Mouse (Mus musculus) limb, embryonic 11.5 days (tissue): Measurements from ENCODE around the gene Afp. TPM values are rescaled to one million over a fixed set of nuclear protein-coding genes. Genes with fewer than 3 reads are reported as not detected.

ENCODE experiments used
- ATAC-seq: fragments of 200-750 bp; cut with Nextera tagmentation; 2 replicates; pipeline ENCODE4 v1.8.0; 2017; ENCODE audit warnings: low read depth; ENCODE audit not compliant: insufficient number of reproducible peaks, low FRiP score, low TSS enrichment
- DNase-seq: peaks from one replicate; pipeline ENCODE4 v3.0.0-alpha.2; 2015; ENCODE audit warnings: low spot score
- H3K27ac ChIP-seq: fragments of 300-500 bp; sonication (generic); replicated peaks from 2 replicates; pipeline ENCODE4 v1.5.1; 2014; ENCODE audit warnings: low read depth, mild to moderate bottlenecking, low read length
- H3K27me3 ChIP-seq: fragments of 300-500 bp; sonication (generic); 2 replicates; pipeline ENCODE4 v1.6.1; 2014; ENCODE audit warnings: mild to moderate bottlenecking, low read length, mixed read lengths; ENCODE audit not compliant: control insufficient read depth, insufficient read depth
- H3K36me3 ChIP-seq: fragments of 300-500 bp; sonication (generic); 2 replicates; pipeline ENCODE4 v1.6.1; 2014; ENCODE audit warnings: mild to moderate bottlenecking, low read length, moderate library complexity, mixed read lengths; ENCODE audit not compliant: control insufficient read depth, insufficient read depth
- H3K4me1 ChIP-seq: fragments of 300-500 bp; sonication (generic); 2 replicates; pipeline ENCODE4 v1.6.1; 2014; ENCODE audit warnings: low read length, mixed read lengths; ENCODE audit not compliant: control insufficient read depth, insufficient read depth
- H3K4me2 ChIP-seq: fragments of 300-500 bp; sonication (generic); 2 replicates; pipeline ENCODE4 v1.6.1; 2014; ENCODE audit warnings: low read depth, mild to moderate bottlenecking, moderate library complexity; ENCODE audit not compliant: severe bottlenecking
- H3K4me3 ChIP-seq: fragments of 300-500 bp; sonication (generic); 2 replicates; pipeline ENCODE4 v1.5.1; 2014; ENCODE audit warnings: low read depth, low read length
- H3K9ac ChIP-seq: fragments of 300-500 bp; sonication (generic); 2 replicates; pipeline ENCODE4 v1.6.1; 2014; ENCODE audit warnings: mild to moderate bottlenecking, low read length
- H3K9me3 ChIP-seq: fragments of 300-500 bp; sonication (generic); 2 replicates; pipeline ENCODE4 v1.6.1; 2016; ENCODE audit warnings: low read length; ENCODE audit not compliant: control insufficient read depth
- WGBS: fragments of 180-500 bp; shearing (Covaris S2); extraction: QIAGEN DNeasy Blood & Tissue Kit; methylation state at CpG from one replicate; pipeline ENCODE4 v1.1.7; 2014; 5-methylcytosine and 5-hydroxymethylcytosine counted together
- polyA plus RNA-seq: library from polyadenylated mRNA; unstranded; fragments of >200 nt; fragmentation: Nextera tagmentation; extraction: Ambion mirVana; gene quantifications from 2 replicates; pipeline ENCODE4 v1.2.1, GENCODE M21; 2014

Gene Afp
- polyA plus RNA-seq, 1 experiment from 2014 or later: 6.1 TPM

DNA sequence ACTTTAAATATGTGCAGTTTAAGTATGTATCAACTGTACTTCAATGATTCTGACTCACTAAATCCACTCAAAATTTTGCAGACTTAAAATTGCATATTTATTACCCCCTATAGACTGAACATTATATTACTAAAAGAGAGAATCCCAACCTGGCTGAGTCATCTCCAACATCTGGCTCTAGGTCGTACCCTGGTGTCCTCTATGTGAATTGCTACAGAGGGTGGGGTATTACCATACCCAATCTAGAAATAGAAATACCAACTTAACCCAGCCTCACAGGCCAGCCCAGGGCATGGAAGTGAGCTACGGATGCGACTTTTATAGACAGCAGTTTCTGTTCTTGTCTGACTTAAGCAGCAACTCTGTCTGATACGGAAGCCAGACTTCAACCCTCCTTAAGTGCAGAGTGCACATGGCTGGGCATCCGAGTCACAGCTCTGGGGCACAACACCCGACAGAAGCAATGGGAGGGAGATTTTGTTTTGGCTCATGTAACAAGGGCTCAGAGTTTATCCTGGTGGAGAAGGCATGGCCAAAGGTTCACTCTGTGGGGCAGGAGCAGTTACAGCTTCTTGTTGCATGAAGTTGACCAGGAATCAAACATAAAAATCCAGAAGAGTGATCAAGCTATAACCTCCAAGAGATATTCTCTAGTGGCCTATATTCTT, 21.9 kb downstream of the Afp start:
- no peak for DNase-seq
- 87% methylated on average over 6 of the region's 6 CpGs for WGBS

GRCm38 (mm10) chr5:90515561-90515960, 25.0 kb downstream of the Afp start:
- Histone ChIP-seq H3K4me1 (no peaks in the 10 kb centered on the region), H3K27ac (no peak overlapping the region), H3K4me2 (no peak overlapping the region), H3K9me3 (no peaks in the 10 kb centered on the region), H3K9ac (no peak overlapping the region), H3K36me3 (no peaks in the 10 kb centered on the region), H3K4me3 (no peak overlapping the region), H3K27me3 (no peaks in the 10 kb centered on the region)
- DNase-seq (no peak), ATAC-seq (no peak)
- WGBS: 88% methylated on average over 6 of the region's 6 CpGs

More for the DNA sequence above, 21.9 kb downstream of the Afp start:
- Histone ChIP-seq H3K4me3 (no peak overlapping the region), H3K27me3 (no peaks in the 10 kb centered on the region), H3K4me2 (no peak overlapping the region), H3K27ac (no peak overlapping the region), H3K9ac (no peak overlapping the region), H3K9me3 (no peaks in the 10 kb centered on the region), H3K36me3 (no peaks in the 10 kb centered on the region), H3K4me1 (no peaks in the 10 kb centered on the region)
- no peak; the same call in 1 of the 2 replicates for ATAC-seq

DNA sequence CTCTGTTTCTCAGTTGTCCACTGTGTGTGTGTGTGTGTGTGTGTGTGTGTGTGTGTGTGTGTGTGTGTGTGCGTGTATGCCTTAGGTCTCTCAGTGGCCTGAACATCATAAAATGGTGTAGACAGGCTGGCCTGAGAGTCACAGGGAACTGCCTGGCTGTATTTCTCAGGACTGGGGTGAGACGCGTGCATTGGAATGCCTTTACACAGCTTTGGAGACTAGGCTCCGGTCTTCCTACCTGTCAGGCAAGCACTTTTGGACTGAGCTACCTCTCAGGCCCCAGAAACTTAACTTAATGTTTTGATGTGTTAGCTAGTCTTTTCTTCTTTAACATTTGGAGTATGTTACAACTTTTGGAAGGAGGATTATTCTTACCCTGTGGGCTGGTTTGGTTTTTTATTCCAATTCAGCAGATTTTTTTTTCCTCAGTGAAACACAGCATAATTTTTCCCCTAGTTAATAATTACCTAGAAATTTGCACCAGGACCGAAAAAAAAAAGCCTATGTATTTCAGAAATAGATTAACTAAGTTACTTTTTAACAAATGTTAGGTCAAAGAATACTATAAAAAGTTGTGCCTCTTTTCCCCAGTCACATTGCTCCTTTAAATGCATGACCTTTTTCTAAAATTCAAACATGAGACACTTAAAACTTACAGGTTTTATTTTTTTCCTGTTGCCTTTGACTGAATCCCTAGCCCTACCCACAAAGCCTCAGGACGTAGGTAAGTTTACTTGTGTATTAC, 28.0 kb downstream of the Afp start, which contains the start of gene Afm:
TSS of gene Afm (plus strand) at position 577 of the 745 bp plus-strand sequence.
- Histone ChIP-seq H3K27ac (no peak within 1 kb of the TSS), H3K9ac (no peak within 1 kb of the TSS), H3K36me3 (no peaks in the 10 kb centered on the region), H3K27me3 (no peaks in the 10 kb centered on the region), H3K4me2 (no peak within 1 kb of the TSS), H3K4me3 (no peak within 1 kb of the TSS), H3K4me1 (no peaks in the 10 kb centered on the region), H3K9me3 (no peaks in the 10 kb centered on the region)
- WGBS: 83% methylated on average over 6 of the region's 6 CpGs
- DNase-seq: no peak
- no peak for ATAC-seq

DNA sequence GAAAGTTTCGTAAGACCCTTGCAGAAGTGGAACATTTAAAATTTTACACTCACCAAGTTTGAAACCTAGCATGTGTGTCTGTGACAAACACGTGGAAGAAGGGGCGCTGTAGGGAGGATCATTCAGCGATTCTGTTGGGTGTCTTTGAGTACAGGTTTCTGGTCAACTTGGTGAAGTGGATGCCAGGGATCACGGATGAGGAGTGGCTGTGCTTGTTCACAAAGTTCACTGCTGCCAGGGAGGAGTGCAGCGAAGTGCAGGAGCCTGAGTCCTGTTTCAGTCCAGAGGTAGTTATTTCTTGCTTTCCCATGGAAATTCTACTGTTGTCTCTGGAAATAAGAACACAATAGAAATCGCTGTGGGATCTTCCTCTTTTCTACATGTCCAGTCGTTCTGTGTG, 60.7 kb downstream of the Afp start:
- H3K27ac ChIP-seq: no peak overlapping the region
- no peak overlapping the region for H3K4me3 ChIP-seq
- ATAC-seq: no peak
- DNase-seq: no peak
- no peaks in the 10 kb centered on the region for H3K4me1 ChIP-seq
- no peak overlapping the region for H3K9ac ChIP-seq
- WGBS: 88% methylated on average over 8 of the region's 8 CpGs
- no peaks in the 10 kb centered on the region for H3K36me3 ChIP-seq
- H3K9me3 ChIP-seq: no peaks in the 10 kb centered on the region
- H3K4me2 ChIP-seq: no peak overlapping the region
- H3K27me3 ChIP-seq: no peaks in the 10 kb centered on the region

GRCm38 (mm10) chr5:90556052-90556451, 65.5 kb downstream of the Afp start:
- Histone ChIP-seq H3K4me2 (no peak overlapping the region), H3K4me1 (no peaks in the 10 kb centered on the region), H3K27ac (no peak overlapping the region), H3K9ac (no peak overlapping the region), H3K4me3 (no peak overlapping the region), H3K9me3 (no peaks in the 10 kb centered on the region), H3K36me3 (no peaks in the 10 kb centered on the region), H3K27me3 (no peaks in the 10 kb centered on the region)
- WGBS: 84% methylated on average over 3 of the region's 3 CpGs
- no peak for DNase-seq
- ATAC-seq: no peak

Other genes starting within 250 kb of the Afp start
- gene Ankrd17, start 124.2 kb upstream of the Afp start, polyA plus RNA-seq: 29.2 and 33.3 TPM in 2 replicates
- 4.9 and 8.8 TPM in 2 replicates for gene Gm9958, start 123.5 kb upstream of the Afp start, polyA plus RNA-seq
- 0.11 and 0.93 TPM in 2 replicates for gene Alb, start 29.8 kb upstream of the Afp start, polyA plus RNA-seq
- not detected in 2 replicates for gene Afm, start 28.2 kb downstream of the Afp start, polyA plus RNA-seq
- not detected in 2 replicates for gene 5830473C10Rik, start 70.4 kb downstream of the Afp start, polyA plus RNA-seq
- gene Rassf6, start 149.9 kb downstream of the Afp start, polyA plus RNA-seq: 0.73 and 1.1 TPM in 2 replicates